Mouse (Mus musculus) CH12.LX (cell line): ENCODE measurements at regions not wholly inside any gene's neighbourhood (a gene's known extent, or its start where the extent isn't known, plus 50 kb on each side); places are given as distances from the start of the nearest gene placed in this dataset.

Experiments used
- DNase-seq: peaks from one replicate; pipeline ENCODE4 v3.0.0-alpha.2; 2013; ENCODE audit errors: extremely low read depth
- H3K27ac ChIP-seq: 2 replicates; pipeline ENCODE4 v1.5.1; 2012; ENCODE audit warnings: low read depth, mild to moderate bottlenecking, control low read depth, moderate library complexity; ENCODE audit not compliant: insufficient read depth
- H3K27me3 ChIP-seq: replicated peaks from 2 replicates; pipeline ENCODE3; 2012; ENCODE audit warnings: inconsistent platforms
- H3K36me3 ChIP-seq, 2 experiments: replicated peaks in 1 of 2; 2 replicates each; pipeline versions ENCODE3 to v1.6.1; 2012; ENCODE audit warnings: inconsistent platforms in 1 of 2, low read length in 1 of 2, mild to moderate bottlenecking in 1 of 2, mixed read lengths in 1 of 2, moderate library complexity in 1 of 2; ENCODE audit not compliant: control insufficient read depth in 1 of 2, insufficient read depth in 1 of 2
- H3K4me1 ChIP-seq, 2 experiments: 2 replicates each; pipeline ENCODE4 v1.6.1; 2012; ENCODE audit warnings: inconsistent platforms in 1 of 2, moderate library complexity in 1 of 2; ENCODE audit not compliant: insufficient read depth in 2 of 2, control insufficient read depth in 1 of 2
- H3K4me2 ChIP-seq: 2 replicates; pipeline ENCODE4 v1.6.1; 2012; ENCODE audit warnings: low read depth, mild to moderate bottlenecking, control low read depth; ENCODE audit not compliant: poor library complexity, insufficient read depth, severe bottlenecking
- H3K4me3 ChIP-seq, 3 experiments: fragments of 150-350 bp in 1 of 3; sonication (generic) in 1 of 3; replicated peaks in 1 of 3; 2 replicates each; pipeline versions ENCODE3 to v1.5.1; 2011 to 2012; ENCODE audit warnings: low read depth in 2 of 3, low read length in 2 of 3, mild to moderate bottlenecking in 2 of 3, moderate library complexity in 2 of 3, control low read depth in 1 of 3, improper control_type of control experiment in 1 of 3, inconsistent platforms in 1 of 3, mixed read lengths in 1 of 3; ENCODE audit not compliant: poor library complexity in 1 of 3
- H3K79me2 ChIP-seq: replicated peaks from 2 replicates; pipeline ENCODE4 v1.6.1; 2012; ENCODE audit warnings: mild to moderate bottlenecking, moderate library complexity; ENCODE audit not compliant: control insufficient read depth, poor library complexity, insufficient read depth, severe bottlenecking; ENCODE audit errors: extremely low read depth
- H3K9ac ChIP-seq: 2 replicates; pipeline ENCODE4 v1.6.1; 2012; ENCODE audit warnings: low read depth, mild to moderate bottlenecking, control low read depth, moderate library complexity; ENCODE audit not compliant: insufficient read depth
- H3K9me3 ChIP-seq: replicated peaks from 2 replicates; pipeline ENCODE3; 2012; ENCODE audit warnings: low read length, inconsistent platforms, mixed read lengths
- CTCF ChIP-seq, 2 experiments: IDR thresholded peaks in 1 of 2; conservative IDR thresholded peaks in 1 of 2; 2 replicates each; pipeline ENCODE4 v1.5.1; 2011 to 2012; ENCODE audit warnings: low read depth in 2 of 2, low read length in 2 of 2, improper control_type of control experiment in 1 of 2, inconsistent platforms in 1 of 2, mild to moderate bottlenecking in 1 of 2, moderate library complexity in 1 of 2
- GABPA ChIP-seq: IDR thresholded peaks from 2 replicates; pipeline ENCODE4 v1.6.1; 2012; ENCODE audit warnings: low read depth, low read length, improper control_type of control experiment, inconsistent platforms; ENCODE audit not compliant: insufficient replicate concordance
- MAX ChIP-seq: IDR thresholded peaks from 2 replicates; pipeline ENCODE4 v1.6.1; 2011; ENCODE audit warnings: low read length, improper control_type of control experiment
- POLR2AphosphoS2 ChIP-seq: IDR thresholded peaks from 2 replicates; pipeline ENCODE4 v1.6.1; 2011; ENCODE audit warnings: low read depth, low read length, improper control_type of control experiment
- RAD21 ChIP-seq: IDR thresholded peaks from 2 replicates; pipeline ENCODE4 v1.6.1; 2011; ENCODE audit warnings: low read depth, mild to moderate bottlenecking, low read length, improper control_type of control experiment, moderate library complexity
- SMC3 ChIP-seq: IDR thresholded peaks from 2 replicates; pipeline ENCODE4 v1.6.1; 2011; ENCODE audit warnings: low read depth, low read length, improper control_type of control experiment
- ZC3H11A ChIP-seq: IDR thresholded peaks from 2 replicates; pipeline ENCODE4 v1.6.1; 2012; ENCODE audit warnings: low read depth, mild to moderate bottlenecking, inconsistent platforms, low read length, improper control_type of control experiment
- dilution Hi-C: fragments of 300-500 bp; cut with MboI; formaldehyde crosslinking; loops from 2 replicates; pipeline ENCODE4 v1.14.3; 2020; ENCODE audit warnings: low sequenced_read_pairs; ENCODE audit not compliant: extremely low pct_unique_long_range_greater_than_20kb, extremely low pct_ligation_motif_present
- in situ Hi-C: fragments of 300-500 bp; cut with MboI; formaldehyde crosslinking; loops from 3 replicates; pipeline ENCODE4 v1.14.3; 2019; ENCODE audit warnings: low sequenced_read_pairs, low pct_ligation_motif_present, low pct_unique_long_range_greater_than_20kb, mixed read lengths

DNA sequence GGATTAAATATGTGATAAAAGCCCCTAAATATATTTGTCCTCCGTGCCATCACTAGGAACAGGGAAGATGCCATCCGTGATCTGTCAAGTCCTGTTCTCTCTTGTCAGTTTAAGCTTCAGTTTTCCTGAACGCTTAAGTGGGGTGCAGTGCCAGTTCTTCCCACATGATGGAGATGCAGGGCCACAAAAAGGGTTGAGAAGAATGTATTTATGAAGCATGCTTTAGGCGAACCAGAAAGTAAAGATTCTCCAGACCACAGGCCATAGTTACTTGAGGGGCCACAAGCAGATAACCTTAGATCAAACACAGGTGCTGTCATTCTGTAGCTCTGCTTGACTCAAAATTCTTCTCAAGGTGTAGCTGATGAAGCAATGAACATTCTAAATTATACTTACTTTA, 58.6 kb upstream of the Tlr4 start:
- no peaks in the 10 kb centered on the region for H3K9me3 ChIP-seq
- DNase-seq: peak; percentile 52
- H3K9ac ChIP-seq: no peak overlapping the region
- H3K4me2 ChIP-seq: no peak overlapping the region
- no peaks in the 10 kb centered on the region for H3K36me3 ChIP-seq
- no peaks in the 10 kb centered on the region for H3K27me3 ChIP-seq
- no peak for TF ChIP-seq GABPA
- peak; percentile 97 for TF ChIP-seq RAD21
- TF ChIP-seq POLR2AphosphoS2: no peak
- peak; percentile 86 for TF ChIP-seq SMC3
- TF ChIP-seq CTCF (conservative IDR thresholded peaks at IDR 0.05 in 1 of 2, IDR thresholded peaks at IDR 0.05 in 1 of 2; ENCODE audit: low read depth in 2 of 2, low read length in 2 of 2): peak; percentile 72 to 88
- TF ChIP-seq ZC3H11A: peak; percentile 58
- TF ChIP-seq MAX: peak; percentile 38; the same call in 1 of the 2 replicates
- no peaks in the 10 kb centered on the region for H3K79me2 ChIP-seq
- no peak overlapping the region for H3K27ac ChIP-seq
- no peaks in the 10 kb centered on the region for H3K4me1 ChIP-seq
- no peak overlapping the region for H3K4me3 ChIP-seq
- in situ Hi-C loops: no loop called here
- dilution Hi-C loops: no loop called here
